Mouse (Mus musculus): ENCODE measurements around the gene Mars. TPM values are rescaled to one million over a fixed set of nuclear protein-coding genes. Genes with fewer than 3 reads are reported as not detected.

Mars gene
- polyA plus RNA-seq, 1 experiment from 2014 or later: 108 TPM

DNA sequence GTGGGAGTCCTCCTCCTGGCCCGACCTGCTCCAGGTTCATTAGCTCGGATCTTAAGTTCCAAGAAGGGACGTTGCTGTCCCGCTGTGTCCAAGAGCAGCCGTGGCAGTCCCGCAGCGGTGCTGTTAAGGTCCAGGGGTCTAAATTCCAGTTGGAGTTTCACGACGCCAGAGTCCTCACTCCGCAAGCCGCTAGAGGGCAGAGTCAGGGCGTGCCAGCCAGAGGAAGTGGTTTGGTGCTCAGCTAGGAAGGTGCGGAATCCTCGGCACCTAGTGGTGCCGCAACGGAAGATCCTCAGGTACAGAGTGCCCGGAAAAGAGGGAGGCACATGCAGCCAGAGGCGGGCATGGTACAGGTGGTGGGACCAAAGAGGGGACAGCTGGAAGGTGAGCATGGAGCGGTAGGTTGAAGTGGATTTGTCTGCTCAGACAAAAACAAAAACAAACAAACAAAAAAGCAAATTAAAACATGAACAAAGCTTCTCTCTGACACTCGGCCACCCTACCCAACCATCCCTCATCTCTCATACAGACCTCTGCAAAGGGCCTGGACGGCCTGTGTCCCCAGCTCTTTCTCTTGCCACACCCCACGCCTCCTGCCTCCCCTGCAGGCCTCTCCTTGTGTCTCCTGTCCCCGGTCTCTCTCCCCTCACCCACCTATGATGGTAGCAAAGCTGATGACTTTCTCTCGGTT lies 39.2 kb upstream of the Mars start:
- Histone ChIP-seq H3K27ac (ENCODE audit: low read depth, low read length) (no peak overlapping the region), H3K4me1 (ENCODE audit: control insufficient read depth, insufficient read depth, low read depth, low read length) (no peaks in the 10 kb centered on the region), H3K4me2 (ENCODE audit: low read length) (peak overlapping the region; percentile 59), H3K36me3 (ENCODE audit: control insufficient read depth, insufficient read depth, low read length) (no peaks in the 10 kb centered on the region), H3K4me3 (ENCODE audit: low read length) (peak overlapping the region; percentile 26), H3K9ac (ENCODE audit: low read depth, low read length) (peak overlapping the region; percentile 55), H3K9me3 (ENCODE audit: control insufficient read depth, low read length) (no peaks in the 10 kb centered on the region), H3K27me3 (replicated peaks; ENCODE audit: control insufficient read depth, insufficient read depth, low read length) (0 out of 2 replicates have a peak, but pooled peaks cover 2% of the 10 kb centered on the region)
- WGBS: 13% methylated on average over 24 of the region's 24 CpGs
- ATAC-seq: peak; percentile 79

GRCm38 (mm10) chr10:127349810-127350209 lies 38.2 kb upstream of the Mars start:
- 0 out of 2 replicates have a peak, but pooled peaks cover 2% of the 10 kb centered on the region for H3K27me3 ChIP-seq (replicated peaks; ENCODE audit: control insufficient read depth, insufficient read depth, low read length)
- H3K27ac ChIP-seq (ENCODE audit: low read depth, low read length): no peak overlapping the region
- H3K9me3 ChIP-seq (ENCODE audit: control insufficient read depth, low read length): no peaks in the 10 kb centered on the region
- H3K4me2 ChIP-seq (ENCODE audit: low read length): no peak overlapping the region
- no peaks in the 10 kb centered on the region for H3K36me3 ChIP-seq (ENCODE audit: control insufficient read depth, insufficient read depth, low read length)
- WGBS: 82% methylated on average over 8 of the region's 8 CpGs
- H3K4me1 ChIP-seq (ENCODE audit: control insufficient read depth, insufficient read depth, low read depth, low read length): no peaks in the 10 kb centered on the region
- no peak overlapping the region for H3K9ac ChIP-seq (ENCODE audit: low read depth, low read length)
- ATAC-seq: no peak
- no peak overlapping the region for H3K4me3 ChIP-seq (ENCODE audit: low read length)

DNA sequence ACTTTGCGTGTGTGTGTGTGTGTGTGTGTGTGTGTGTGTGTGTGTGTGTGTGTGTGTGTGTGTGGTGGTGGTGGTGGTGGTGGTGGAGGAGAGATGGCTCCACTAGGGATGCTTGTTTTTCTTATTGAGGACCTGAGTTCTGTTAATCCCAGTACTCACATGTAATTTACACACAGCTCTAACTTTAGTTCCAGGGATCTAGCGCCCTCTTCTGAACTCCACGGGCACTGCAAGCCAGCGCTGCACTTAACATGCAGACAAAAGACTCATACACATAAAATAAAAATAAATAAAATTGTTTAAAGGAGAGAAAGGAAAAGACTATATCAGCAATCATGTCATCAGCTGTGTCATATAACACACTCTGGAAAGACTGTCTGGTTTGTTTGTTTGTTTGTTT lies 37.4 kb upstream of the Mars start:
- H3K27ac ChIP-seq (ENCODE audit: low read depth, low read length): no peak overlapping the region

GRCm38 (mm10) chr10:127346173-127346572 lies 34.6 kb upstream of the Mars start:
- Histone ChIP-seq H3K4me2 (ENCODE audit: low read length) (no peak overlapping the region), H3K36me3 (ENCODE audit: control insufficient read depth, insufficient read depth, low read length) (no peaks in the 10 kb centered on the region), H3K9me3 (ENCODE audit: control insufficient read depth, low read length) (no peaks in the 10 kb centered on the region), H3K4me1 (ENCODE audit: control insufficient read depth, insufficient read depth, low read depth, low read length) (peaks cover 9% of the 10 kb centered on the region), H3K9ac (ENCODE audit: low read depth, low read length) (no peak overlapping the region), H3K27ac (ENCODE audit: low read depth, low read length) (no peak overlapping the region), H3K27me3 (replicated peaks; ENCODE audit: control insufficient read depth, insufficient read depth, low read length) (peaks cover 13% of the 10 kb centered on the region), H3K4me3 (ENCODE audit: low read length) (no peak overlapping the region)
- 78% methylated on average over 3 of the region's 3 CpGs for WGBS
- ATAC-seq: no peak

More for the DNA sequence above, 37.4 kb upstream of the Mars start:
- H3K9me3 ChIP-seq (ENCODE audit: control insufficient read depth, low read length): no peaks in the 10 kb centered on the region
- H3K9ac ChIP-seq (ENCODE audit: low read depth, low read length): no peak overlapping the region
- H3K4me1 ChIP-seq (ENCODE audit: control insufficient read depth, insufficient read depth, low read depth, low read length): no peaks in the 10 kb centered on the region
- no peaks in the 10 kb centered on the region for H3K36me3 ChIP-seq (ENCODE audit: control insufficient read depth, insufficient read depth, low read length)
- whole genome bisulfite sequencing: 71% methylated on average over 4 of the region's 4 CpGs
- H3K4me2 ChIP-seq (ENCODE audit: low read length): no peak overlapping the region
- 0 out of 2 replicates have a peak, but pooled peaks cover 2% of the 10 kb centered on the region for H3K27me3 ChIP-seq (replicated peaks; ENCODE audit: control insufficient read depth, insufficient read depth, low read length)
- no peak overlapping the region for H3K4me3 ChIP-seq (ENCODE audit: low read length)
- ATAC-seq: no peak

- no peak for ATAC-seq
- Histone ChIP-seq H3K36me3 (ENCODE audit: control insufficient read depth, insufficient read depth, low read length) (no peaks in the 10 kb centered on the region), H3K27me3 (replicated peaks; ENCODE audit: control insufficient read depth, insufficient read depth, low read length) (peaks cover 19% of the 10 kb centered on the region)
These were observed 31.4 kb upstream of the Mars start for GRCm38 (mm10) chr10:127343029-127343428.

DNA sequence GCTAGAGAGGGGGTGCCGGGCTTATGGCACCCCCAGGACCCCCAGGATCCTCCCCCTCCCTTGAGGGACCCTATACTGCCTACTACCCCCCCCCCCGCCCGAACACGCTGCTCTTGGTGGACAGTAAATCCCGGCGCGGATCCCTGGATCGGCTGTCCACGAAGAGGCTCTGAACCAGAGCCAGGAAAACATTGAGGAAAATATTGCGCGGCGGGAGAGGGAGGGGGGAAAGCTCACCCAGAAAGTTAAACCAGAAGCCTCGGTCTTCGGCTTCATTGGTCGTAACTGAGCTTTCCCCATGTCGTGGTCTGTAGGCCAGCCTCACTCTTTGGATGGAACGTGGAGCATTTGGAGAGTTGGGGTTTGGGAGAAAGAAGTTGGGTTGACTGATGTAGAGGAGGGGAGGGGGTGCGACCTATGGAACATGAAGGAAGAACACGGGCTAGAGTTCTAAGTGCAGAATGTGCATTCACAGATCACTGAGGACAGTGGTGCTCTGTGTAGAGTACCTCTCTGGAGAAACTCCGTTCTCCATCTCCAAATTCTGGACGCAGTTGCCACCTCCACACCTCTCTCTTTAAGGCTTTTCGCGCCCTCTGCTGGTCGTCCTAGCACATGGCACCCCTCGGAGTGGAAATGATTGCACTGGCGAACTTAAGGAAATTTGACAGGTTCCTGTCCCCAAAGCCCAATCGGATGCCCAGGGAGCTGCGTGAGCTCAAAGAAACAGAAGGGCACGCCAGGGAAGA lies 30.5 kb upstream of the Mars start, which contains the start of gene Gli1:
Gene Gli1, minus strand, starts transcription at position 84 of the 749 bp plus-strand sequence.
- no peaks in the 10 kb centered on the region for H3K9me3 ChIP-seq (ENCODE audit: control insufficient read depth, low read length)
- peak within 1 kb of the TSS; percentile 25 for H3K9ac ChIP-seq (ENCODE audit: low read depth, low read length)
- peaks cover 19% of the 10 kb centered on the region for H3K27me3 ChIP-seq (replicated peaks; ENCODE audit: control insufficient read depth, insufficient read depth, low read length)
- H3K4me1 ChIP-seq (ENCODE audit: control insufficient read depth, insufficient read depth, low read depth, low read length): peaks cover 27% of the 10 kb centered on the region
- 0% methylated on average over 29 of the region's 29 CpGs for WGBS
- peak within 1 kb of the TSS; percentile 38 for H3K4me3 ChIP-seq (ENCODE audit: low read length)
- ATAC-seq: peak; percentile 51
- peak within 1 kb of the TSS; percentile 63 for H3K4me2 ChIP-seq (ENCODE audit: low read length)
- peak within 1 kb of the TSS; percentile 6; the same call in 1 of the 2 replicates for H3K27ac ChIP-seq (ENCODE audit: low read depth, low read length)
- H3K36me3 ChIP-seq (ENCODE audit: control insufficient read depth, insufficient read depth, low read length): no peaks in the 10 kb centered on the region

More at GRCm38 (mm10) chr10:127343029-127343428, 31.4 kb upstream of the Mars start:
- Histone ChIP-seq H3K9ac (ENCODE audit: low read depth, low read length) (no peak overlapping the region), H3K4me1 (ENCODE audit: control insufficient read depth, insufficient read depth, low read depth, low read length) (peaks cover 27% of the 10 kb centered on the region), H3K27ac (ENCODE audit: low read depth, low read length) (no peak overlapping the region), H3K4me3 (ENCODE audit: low read length) (no peak overlapping the region), H3K9me3 (ENCODE audit: control insufficient read depth, low read length) (no peaks in the 10 kb centered on the region), H3K4me2 (ENCODE audit: low read length) (no peak overlapping the region)
- WGBS: 67% methylated on average over 3 of the region's 3 CpGs

DNA sequence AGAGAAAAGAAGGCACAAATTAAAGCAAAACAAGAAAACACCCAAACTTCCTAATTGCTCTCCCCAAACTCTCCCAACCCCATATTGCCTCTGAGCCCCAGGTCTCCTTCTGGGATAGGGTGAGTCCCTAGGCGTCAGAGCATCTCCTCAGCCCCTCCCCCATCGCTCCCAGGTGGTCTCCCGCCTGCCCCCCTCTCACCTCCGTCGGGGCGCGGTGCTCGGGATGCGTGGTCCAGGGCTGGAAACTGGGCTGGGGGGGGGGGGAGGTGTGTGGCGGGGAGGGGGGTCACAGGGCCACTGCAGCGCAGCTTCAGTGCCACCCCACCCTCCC lies 29.7 kb upstream of the Mars start:
- Histone ChIP-seq H3K4me2 (ENCODE audit: low read length) (peak overlapping the region; percentile 63), H3K27ac (ENCODE audit: low read depth, low read length) (no peak overlapping the region; the same call in 1 of the 2 replicates), H3K27me3 (replicated peaks; ENCODE audit: control insufficient read depth, insufficient read depth, low read length) (peaks cover 19% of the 10 kb centered on the region), H3K4me3 (ENCODE audit: low read length) (peak overlapping the region; percentile 38), H3K36me3 (ENCODE audit: control insufficient read depth, insufficient read depth, low read length) (no peaks in the 10 kb centered on the region), H3K4me1 (ENCODE audit: control insufficient read depth, insufficient read depth, low read depth, low read length) (peaks cover 27% of the 10 kb centered on the region), H3K9me3 (ENCODE audit: control insufficient read depth, low read length) (no peaks in the 10 kb centered on the region), H3K9ac (ENCODE audit: low read depth, low read length) (peak overlapping the region; percentile 25)
- no peak for ATAC-seq
- 0% methylated on average over 9 of the region's 11 CpGs for WGBS

DNA sequence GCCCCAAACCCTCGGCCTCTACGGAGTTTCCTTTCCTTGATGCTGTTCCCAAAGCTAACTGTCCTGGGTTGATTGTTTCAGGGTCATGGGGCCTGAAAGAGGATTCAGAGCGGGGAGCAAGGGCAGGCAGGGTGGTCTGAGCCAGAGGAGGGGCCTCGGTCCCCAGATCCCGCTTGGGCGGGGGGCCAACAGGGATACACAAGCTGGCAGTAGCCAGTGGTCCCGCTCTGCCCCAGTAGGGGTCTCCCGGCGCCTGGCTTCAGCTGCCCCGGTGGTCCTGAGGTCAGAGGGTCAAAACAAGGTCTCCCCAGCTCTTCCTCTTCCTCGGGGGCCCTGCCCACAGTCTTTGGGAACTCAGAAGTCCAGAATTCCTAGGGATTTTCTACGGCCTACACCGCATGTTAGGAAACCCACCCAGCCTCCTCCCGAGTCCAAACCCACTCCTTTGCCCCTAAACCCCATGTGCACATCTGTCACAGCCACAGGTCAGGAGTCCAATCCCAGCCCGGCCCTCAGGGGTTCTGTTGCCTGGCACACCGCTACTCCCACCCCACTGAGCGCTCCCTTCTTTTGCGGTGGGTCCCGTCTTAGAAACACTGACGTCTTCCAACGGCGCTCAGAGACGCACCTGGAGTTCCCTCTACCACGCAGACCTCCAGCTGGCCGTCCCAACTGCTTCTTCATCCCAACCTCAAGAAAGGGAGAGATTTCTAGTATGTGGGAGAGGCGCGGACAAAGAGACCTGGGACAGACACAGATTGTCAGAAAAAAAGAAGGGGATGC lies 29.2 kb upstream of the Mars start:
- H3K27ac ChIP-seq (ENCODE audit: low read depth, low read length): peak overlapping the region; percentile 6; the same call in 1 of the 2 replicates
- peaks cover 27% of the 10 kb centered on the region for H3K4me1 ChIP-seq (ENCODE audit: control insufficient read depth, insufficient read depth, low read depth, low read length)
- WGBS: under 1% methylated on average over 25 of the region's 27 CpGs
- peak overlapping the region; percentile 38 for H3K4me3 ChIP-seq (ENCODE audit: low read length)
- no peak for ATAC-seq
- no peaks in the 10 kb centered on the region for H3K36me3 ChIP-seq (ENCODE audit: control insufficient read depth, insufficient read depth, low read length)
- H3K4me2 ChIP-seq (ENCODE audit: low read length): peak overlapping the region; percentile 63
- H3K9ac ChIP-seq (ENCODE audit: low read depth, low read length): peak overlapping the region; percentile 4; the same call in 1 of the 2 replicates
- no peaks in the 10 kb centered on the region for H3K9me3 ChIP-seq (ENCODE audit: control insufficient read depth, low read length)
- peaks cover 19% of the 10 kb centered on the region for H3K27me3 ChIP-seq (replicated peaks; ENCODE audit: control insufficient read depth, insufficient read depth, low read length)
